In the genomic region with DNA sequence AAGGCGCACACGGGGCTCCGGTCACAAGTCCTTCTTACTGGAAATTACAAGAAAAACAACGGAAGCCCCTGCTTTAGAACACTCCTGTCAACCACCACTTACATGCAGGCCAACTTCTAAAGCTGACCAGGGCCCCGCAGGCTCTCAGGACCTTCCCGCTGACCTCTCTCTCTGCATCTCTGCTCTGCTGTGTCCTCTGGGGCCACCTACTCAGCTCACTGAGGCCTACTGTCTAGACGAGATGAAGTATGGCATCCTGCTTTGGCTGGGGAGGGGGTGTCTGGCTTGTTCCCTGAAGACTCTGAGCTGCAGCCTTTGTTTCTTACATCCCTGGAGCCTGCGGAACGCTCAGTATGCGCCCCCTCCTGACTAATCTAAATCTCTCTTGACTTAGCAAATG, we compare ENCODE assay signal across 8 mouse cellular contexts.
DNase-seq lines count a peak whose midpoint lies in the region; ATAC-seq and TF ChIP-seq lines count a peak whose summit lies in the region.

No protein-coding gene starts in this region.

- H3K4me1 ChIP-seq in forebrain, embryonic 11.5 days (replicated peaks; ENCODE audit: control insufficient read depth, insufficient read depth, low read length) = no peaks in the 10 kb centered on the region; the same call in 1 of the 2 replicates
- no peaks in the 10 kb centered on the region for H3K4me1 ChIP-seq in forebrain, embryonic 16.5 days (replicated peaks; ENCODE audit: control insufficient read depth, insufficient read depth, low read length)
- H3K4me1 ChIP-seq in lung, postnatal 0 days (ENCODE audit: insufficient read depth, low read depth, low read length) = peaks cover 3% of the 10 kb centered on the region; the same call in 1 of the 2 replicates
- H3K4me1 ChIP-seq in lung, adult 2 months (ENCODE audit: control insufficient read depth, insufficient read depth, low read length) = peaks cover 7% of the 10 kb centered on the region
- H3K4me1 ChIP-seq in limb, embryonic 14.5 days (ENCODE audit: control insufficient read depth, insufficient read depth, low read length) = peaks cover 43% of the 10 kb centered on the region
- peaks cover 23% of the 10 kb centered on the region for H3K4me1 ChIP-seq in stomach, embryonic 15.5 days

- H3K4me3 ChIP-seq in forebrain, embryonic 11.5 days (ENCODE audit: low read depth, low read length) = no peak overlapping the region
- H3K4me3 ChIP-seq in forebrain, embryonic 16.5 days (replicated peaks; ENCODE audit: low read length) = no peak overlapping the region
- H3K4me3 ChIP-seq in lung, postnatal 0 days (ENCODE audit: low read depth, low read length) = no peak overlapping the region
- H3K4me3 ChIP-seq in lung, adult 2 months (replicated peaks; ENCODE audit: extremely low read depth, low read depth, low read length) = no peak overlapping the region
- H3K4me3 ChIP-seq in limb, embryonic 14.5 days (replicated peaks; ENCODE audit: low read length) = no peak overlapping the region
- no peak overlapping the region for H3K4me3 ChIP-seq in stomach, embryonic 15.5 days (replicated peaks)

- H3K36me3 ChIP-seq in forebrain, embryonic 11.5 days (ENCODE audit: control insufficient read depth, insufficient read depth, low read length) = no peaks in the 10 kb centered on the region
- no peaks in the 10 kb centered on the region for H3K36me3 ChIP-seq in forebrain, embryonic 16.5 days (ENCODE audit: control insufficient read depth, insufficient read depth)
- 0 out of 2 replicates have a peak, but pooled peaks cover 5% of the 10 kb centered on the region for H3K36me3 ChIP-seq in lung, postnatal 0 days (ENCODE audit: insufficient read depth, low read length)
- H3K36me3 ChIP-seq in limb, embryonic 14.5 days (ENCODE audit: control insufficient read depth, insufficient read depth, low read length) = peaks cover 18% of the 10 kb centered on the region
- no peaks in the 10 kb centered on the region for H3K36me3 ChIP-seq in stomach, embryonic 15.5 days

- no peak for TF ChIP-seq POLR2A in lung, adult 2 months (IDR thresholded peaks at IDR 0.05; ENCODE audit: borderline replicate concordance, extremely low read depth, low read depth, low read length)
- TF ChIP-seq POLR2A in limb, embryonic 14.5 days (IDR thresholded peaks at IDR 0.05; ENCODE audit: borderline replicate concordance, extremely low read depth, insufficient read depth, insufficient read length) = no peak

- no peaks in the 10 kb centered on the region for H3K27me3 ChIP-seq in forebrain, embryonic 11.5 days (ENCODE audit: control insufficient read depth, insufficient read depth, low read length)
- no peaks in the 10 kb centered on the region for H3K27me3 ChIP-seq in forebrain, embryonic 16.5 days (replicated peaks; ENCODE audit: control insufficient read depth, insufficient read depth, low read length)
- no peaks in the 10 kb centered on the region for H3K27me3 ChIP-seq in lung, postnatal 0 days (replicated peaks; ENCODE audit: insufficient read depth, low read length)
- no peaks in the 10 kb centered on the region for H3K27me3 ChIP-seq in limb, embryonic 14.5 days (ENCODE audit: control insufficient read depth, insufficient read depth, low read length)
- H3K27me3 ChIP-seq in stomach, embryonic 15.5 days (replicated peaks) = no peaks in the 10 kb centered on the region

- DNase-seq in forebrain, embryonic 11.5 days (ENCODE audit: low spot score) = no peak
- DNase-seq in lung, postnatal 0 days (ENCODE audit: low spot score) = peak; percentile 22
- DNase-seq in lung, adult 2 months = no peak
- DNase-seq in limb, embryonic 14.5 days (ENCODE audit: low spot score) = no peak
- DNase-seq in urinary bladder, postnatal 14 days (ENCODE audit: low spot score) = no peak

- 48% methylated on average over 10 of the region's 10 CpGs for WGBS in forebrain, embryonic 11.5 days
- 64% methylated on average over 10 of the region's 10 CpGs for WGBS in forebrain, embryonic 16.5 days
- WGBS in lung, postnatal 0 days = 31% methylated on average over 10 of the region's 10 CpGs
- WGBS in lung, adult 2 months = 57% methylated on average over 10 of the region's 10 CpGs
- 19% methylated on average over 10 of the region's 10 CpGs for WGBS in limb, embryonic 14.5 days
- WGBS in stomach, embryonic 15.5 days = 33% methylated on average over 10 of the region's 10 CpGs

- peak; percentile 27 for TF ChIP-seq CTCF in lung, postnatal 0 days (IDR thresholded peaks at IDR 0.05)
- no peak for TF ChIP-seq CTCF in lung, adult 2 months (IDR thresholded peaks at IDR 0.05; ENCODE audit: insufficient read depth, low read length)

- H3K9me3 ChIP-seq in forebrain, embryonic 11.5 days (ENCODE audit: control insufficient read depth, low read length) = no peaks in the 10 kb centered on the region
- no peaks in the 10 kb centered on the region for H3K9me3 ChIP-seq in forebrain, embryonic 16.5 days (ENCODE audit: control insufficient read depth, low read length)
- no peaks in the 10 kb centered on the region for H3K9me3 ChIP-seq in lung, postnatal 0 days (ENCODE audit: low read length)
- no peaks in the 10 kb centered on the region for H3K9me3 ChIP-seq in limb, embryonic 14.5 days (ENCODE audit: control insufficient read depth, low read length)
- no peaks in the 10 kb centered on the region for H3K9me3 ChIP-seq in stomach, embryonic 15.5 days

- H3K4me2 ChIP-seq in forebrain, embryonic 11.5 days (ENCODE audit: low read depth, low read length, severe bottlenecking) = no peak overlapping the region
- no peak overlapping the region for H3K4me2 ChIP-seq in forebrain, embryonic 16.5 days (ENCODE audit: low read length)
- no peak overlapping the region for H3K4me2 ChIP-seq in lung, postnatal 0 days (replicated peaks; ENCODE audit: low read depth, low read length)
- 0 out of 2 replicates have a peak overlapping the region, but pooled peaks have one; percentile 13 for H3K4me2 ChIP-seq in limb, embryonic 14.5 days (replicated peaks; ENCODE audit: low read depth, low read length, severe bottlenecking)
- H3K4me2 ChIP-seq in stomach, embryonic 15.5 days = no peak overlapping the region

- H3K9ac ChIP-seq in forebrain, embryonic 11.5 days (ENCODE audit: low read length) = no peak overlapping the region
- H3K9ac ChIP-seq in forebrain, embryonic 16.5 days (replicated peaks; ENCODE audit: low read depth, low read length) = no peak overlapping the region
- H3K9ac ChIP-seq in lung, postnatal 0 days (replicated peaks; ENCODE audit: low read depth) = no peak overlapping the region
- H3K9ac ChIP-seq in limb, embryonic 14.5 days (ENCODE audit: low read depth, low read length, severe bottlenecking) = 0 out of 2 replicates have a peak overlapping the region, but pooled peaks have one; percentile 25
- no peak overlapping the region for H3K9ac ChIP-seq in stomach, embryonic 15.5 days

- peak overlapping the region; percentile 53; the same call in 1 of the 2 replicates for H3K27ac ChIP-seq in forebrain, embryonic 11.5 days (ENCODE audit: low read depth, low read length)
- no peak overlapping the region for H3K27ac ChIP-seq in forebrain, embryonic 16.5 days (ENCODE audit: low read length)
- 0 out of 2 replicates have a peak overlapping the region, but pooled peaks have one; percentile 32 for H3K27ac ChIP-seq in lung, postnatal 0 days (ENCODE audit: low read length)
- peak overlapping the region; percentile 70 for H3K27ac ChIP-seq in limb, embryonic 14.5 days (replicated peaks; ENCODE audit: low read depth, low read length)
- H3K27ac ChIP-seq in stomach, embryonic 15.5 days = peak overlapping the region; percentile 23

- TF ChIP-seq EP300 in lung, postnatal 0 days (IDR thresholded peaks at IDR 0.05) = no peak

- ATAC-seq in forebrain, embryonic 11.5 days (replicated peaks; ENCODE audit: low FRiP score) = peak; percentile 44; the same call in 1 of the 2 replicates
- no peak for ATAC-seq in forebrain, embryonic 16.5 days
- peak; percentile 43 for ATAC-seq in lung, postnatal 0 days
- ATAC-seq in limb, embryonic 14.5 days (ENCODE audit: low FRiP score, low read depth) = no peak
- peak; percentile 51; the same call in 1 of the 2 replicates for ATAC-seq in stomach, embryonic 15.5 days (ENCODE audit: insufficient read depth, low FRiP score, low read depth)
- ATAC-seq in CD4-positive, CD25-positive, alpha-beta regulatory T cell, adult 4 months = no peak

Comparison
In these comparisons a context has a peak if more than half of its experiments do, and no peak if none do; other contexts are left out.
1. ATAC-seq: peak in forebrain, embryonic 11.5 days (single experiment), lung, postnatal 0 days (single experiment) and stomach, embryonic 15.5 days (single experiment); none in forebrain, embryonic 16.5 days (single experiment), limb, embryonic 14.5 days (single experiment) and CD4-positive, CD25-positive, alpha-beta regulatory T cell, adult 4 months (single experiment).